Mouse (Mus musculus): Measurements from ENCODE around the gene Srebf2.
"Not testable (repeated sequence)": the region's sequence is repeated elsewhere in the genome, so short reads cannot be mapped to it uniquely, and the experiment has no call there.

The Srebf2 gene

GRCm38 (mm10) chr15:82146770-82147610 lies at the start of gene Srebf2:
Gene Srebf2 (plus strand): TSS chr15:82147181.
- DNase-seq (ENCODE audit: low spot score in 2 of 2) = peak; percentile 91 to 98

GRCm38 (mm10) chr15:82106953-82107555 lies 39.9 kb upstream of the Srebf2 start:
- peak in 1 of 2 experiments; percentile 62 for DNase-seq (ENCODE audit: low spot score in 2 of 2)

GRCm38 (mm10) chr15:82120544-82120943 lies 26.4 kb upstream of the Srebf2 start:
- no peak for DNase-seq (ENCODE audit: low spot score in 2 of 2)

- DNase-seq (ENCODE audit: low spot score in 2 of 2) = not testable (repeated sequence)
These were observed 20.3 kb upstream of the Srebf2 start for GRCm38 (mm10) chr15:82126690-82127089.

GRCm38 (mm10) chr15:82127426-82128374 lies 19.3 kb upstream of the Srebf2 start, which contains the start of gene Ccdc134:
Gene Ccdc134 (plus strand): TSS chr15:82127922.
- peak; percentile 92 to 98 for DNase-seq (ENCODE audit: low spot score in 2 of 2)

- peak in 1 of 2 experiments; percentile 40 for DNase-seq (ENCODE audit: low spot score in 2 of 2)
These were observed 18.6 kb upstream of the Srebf2 start for GRCm38 (mm10) chr15:82128398-82128797.

- DNase-seq (ENCODE audit: low spot score in 2 of 2) = no peak
These were observed 16.4 kb upstream of the Srebf2 start for GRCm38 (mm10) chr15:82130599-82130998.

- no peak for DNase-seq (ENCODE audit: low spot score in 2 of 2)
These were observed 11.6 kb upstream of the Srebf2 start for GRCm38 (mm10) chr15:82135372-82135771.

GRCm38 (mm10) chr15:82138565-82138964 lies 8.4 kb upstream of the Srebf2 start:
- peak; percentile 62 to 78 for DNase-seq (ENCODE audit: low spot score in 2 of 2)

GRCm38 (mm10) chr15:82139196-82139595 lies 7.8 kb upstream of the Srebf2 start:
- DNase-seq (ENCODE audit: low spot score in 2 of 2) = peak in 1 of 2 experiments; percentile 32

GRCm38 (mm10) chr15:82140355-82140754 lies 6.6 kb upstream of the Srebf2 start:
- DNase-seq (ENCODE audit: low spot score in 2 of 2) = peak in 1 of 2 experiments; percentile 54

- DNase-seq (ENCODE audit: low spot score in 2 of 2) = no peak
These were observed 2.8 kb upstream of the Srebf2 start for GRCm38 (mm10) chr15:82144157-82144556.

- DNase-seq (ENCODE audit: low spot score in 2 of 2) = no peak
These were observed 1.6 kb upstream of the Srebf2 start for GRCm38 (mm10) chr15:82145408-82145807.

GRCm38 (mm10) chr15:82145851-82146769 lies 871 bp upstream of the Srebf2 start:
- no peak for DNase-seq (ENCODE audit: low spot score in 2 of 2)

GRCm38 (mm10) chr15:82147611-82148111 lies 680 bp downstream of the Srebf2 start:
- peak; percentile 65 to 68 for DNase-seq (ENCODE audit: low spot score in 2 of 2)

GRCm38 (mm10) chr15:82148510-82148911 lies 1.5 kb downstream of the Srebf2 start:
- no peak for DNase-seq (ENCODE audit: low spot score in 2 of 2)

- DNase-seq (ENCODE audit: low spot score in 2 of 2) = no peak
These were observed 3.1 kb downstream of the Srebf2 start for GRCm38 (mm10) chr15:82150042-82150441.

- no peak for DNase-seq (ENCODE audit: low spot score in 2 of 2)
These were observed 4.2 kb downstream of the Srebf2 start for GRCm38 (mm10) chr15:82151176-82151575.

- DNase-seq (ENCODE audit: low spot score in 2 of 2) = no peak
These were observed 5.0 kb downstream of the Srebf2 start for GRCm38 (mm10) chr15:82152022-82152421.

GRCm38 (mm10) chr15:82152435-82152834 lies 5.5 kb downstream of the Srebf2 start:
- DNase-seq (ENCODE audit: low spot score in 2 of 2) = no peak

All from spleen, postnatal 10 days (tissue).